Mouse (Mus musculus): ENCODE measurements around the gene Cfap65.

GRCm38 (mm10) chr1:74926721-74927120 lies 8.7 kb downstream of the Cfap65 start:
- TF ChIP-seq CTCF (IDR thresholded peaks at IDR 0.05; ENCODE audit: low read depth) (peak; percentile 89), EP300 (IDR thresholded peaks at IDR 0.05; ENCODE audit: low read depth) (no peak)

Data from liver, embryonic 14.5 days (tissue).